Mouse (Mus musculus) layer of hippocampus, adult 9-11 months (tissue): Measurements from ENCODE around the gene Wdr4.
"Not testable (repeated sequence)": the region's sequence is repeated elsewhere in the genome, so short reads cannot be mapped to it uniquely, and the experiment has no call there.

Source experiments
- DNase-seq: peaks from one replicate; pipeline ENCODE4 v3.0.0; 2022

Gene Wdr4

DNA sequence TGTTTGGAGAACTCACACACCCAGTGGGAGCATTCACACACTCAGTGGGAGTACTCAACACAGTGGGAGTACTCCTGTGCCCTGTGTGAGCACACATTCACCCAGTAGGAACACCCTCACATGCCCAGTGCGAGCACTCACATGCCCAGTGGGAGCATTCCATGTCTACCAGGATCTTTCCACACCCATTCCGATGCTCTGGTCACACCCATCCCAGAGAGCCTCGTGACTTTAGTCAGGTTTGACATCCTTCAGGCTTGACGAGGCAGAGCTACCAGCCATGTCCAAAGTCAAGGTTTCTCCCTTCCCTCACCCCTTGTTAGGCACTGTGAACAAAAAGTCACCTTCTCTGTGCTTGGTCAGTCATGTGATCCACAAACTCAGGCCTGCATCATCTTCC, 15.6 kb upstream of the Wdr4 start:
- DNase-seq, result no peak

DNA sequence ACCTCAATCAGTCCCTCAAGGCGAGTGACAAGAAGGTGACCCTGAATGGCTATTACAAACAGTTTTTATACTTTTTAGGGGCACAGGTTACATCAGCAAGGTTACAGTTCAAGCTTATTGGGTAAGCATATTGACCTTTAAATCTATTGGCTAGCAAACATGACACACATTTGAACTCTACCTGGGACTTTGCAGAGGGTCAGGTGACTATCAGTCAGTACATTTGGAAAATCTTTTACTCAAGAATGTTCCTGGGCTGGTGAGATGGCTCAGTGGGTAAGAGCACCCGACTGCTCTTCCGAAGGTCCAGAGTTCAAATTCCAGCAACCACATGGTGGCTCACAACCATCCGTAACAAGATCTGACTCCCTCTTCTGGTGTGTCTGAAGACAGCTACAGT, 12.6 kb upstream of the Wdr4 start:
- DNase-seq, result not testable (repeated sequence)

- DNase-seq, result no peak
These were observed 11.8 kb upstream of the Wdr4 start for GRCm38 (mm10) chr17:31531441-31532158.

- no peak for DNase-seq
These were observed 9.5 kb upstream of the Wdr4 start for GRCm38 (mm10) chr17:31529314-31529713.

DNA sequence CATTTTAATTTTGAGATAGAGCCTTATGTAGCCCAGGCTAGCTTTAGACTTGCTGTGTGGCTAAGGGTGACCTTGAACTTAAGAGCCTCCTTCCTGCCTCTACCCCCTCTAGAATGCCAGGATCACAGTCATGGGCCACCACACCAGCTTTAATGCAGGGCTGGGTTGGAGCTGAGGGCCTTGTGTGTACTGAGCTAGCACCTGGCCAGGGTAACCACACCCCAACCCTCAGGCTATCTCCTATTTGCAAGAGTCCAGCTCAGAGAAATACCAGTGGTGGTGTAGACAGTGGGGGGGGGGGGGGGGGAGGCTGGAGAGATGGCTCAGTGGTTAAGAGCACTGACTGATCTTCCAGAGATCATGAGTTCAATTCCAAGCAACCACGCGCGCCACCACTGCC, 6.0 kb upstream of the Wdr4 start:
- DNase-seq, result no peak

DNA sequence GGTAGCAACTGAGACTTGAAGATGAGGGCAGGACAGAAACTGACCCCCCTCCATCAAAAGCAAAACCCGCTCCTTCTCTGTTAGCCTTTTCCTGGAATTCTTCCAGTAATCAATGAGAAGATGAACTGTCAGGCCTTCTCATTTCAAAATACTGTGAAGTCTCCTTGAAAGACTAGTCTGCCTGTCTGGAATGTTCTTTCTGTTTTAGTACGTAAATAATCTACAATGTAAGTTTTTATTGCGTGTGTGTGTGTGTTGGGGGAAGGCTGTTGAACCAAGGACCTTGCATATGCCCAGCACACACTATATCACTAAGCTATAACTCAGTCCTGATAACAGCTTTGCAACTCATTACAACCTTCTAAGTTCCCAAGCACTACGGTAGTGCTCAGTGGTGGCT, 5.3 kb upstream of the Wdr4 start:
- no peak for DNase-seq

GRCm38 (mm10) chr17:31521948-31522347, 2.2 kb upstream of the Wdr4 start:
- no peak for DNase-seq

GRCm38 (mm10) chr17:31520895-31521294, 1.1 kb upstream of the Wdr4 start:
- DNase-seq, result peak; percentile 41

DNA sequence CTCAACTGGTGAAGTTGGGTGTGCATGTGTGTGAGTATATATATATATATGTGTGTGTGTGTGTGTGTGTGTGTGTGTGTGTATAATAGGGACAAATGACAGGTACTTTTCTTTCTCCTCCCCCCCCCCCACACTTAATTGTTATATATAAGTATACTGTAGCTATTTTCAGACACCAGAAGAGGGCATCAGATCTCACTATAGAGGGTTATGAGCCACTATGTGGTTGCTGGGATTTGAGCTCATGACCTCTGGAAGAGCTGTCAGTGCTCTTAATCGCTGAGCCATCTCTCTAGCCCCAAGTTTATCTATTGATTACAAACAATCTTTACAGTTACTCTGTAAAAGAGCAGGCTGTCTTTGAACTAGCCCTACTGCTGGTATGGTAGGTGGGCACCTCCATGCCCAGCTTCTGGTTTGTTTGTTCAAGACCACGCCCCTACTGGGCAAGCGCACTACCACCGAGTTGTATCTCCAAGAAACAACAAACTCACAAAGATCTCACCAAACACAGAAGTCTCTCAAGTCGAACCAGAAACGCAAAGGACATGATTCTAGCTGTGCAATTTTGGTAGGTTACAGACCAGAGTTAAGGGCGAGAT, 335 bp downstream of the Wdr4 start:
- no peak for DNase-seq

GRCm38 (mm10) chr17:31514696-31515095, 5.1 kb downstream of the Wdr4 start:
- DNase-seq, result no peak

DNA sequence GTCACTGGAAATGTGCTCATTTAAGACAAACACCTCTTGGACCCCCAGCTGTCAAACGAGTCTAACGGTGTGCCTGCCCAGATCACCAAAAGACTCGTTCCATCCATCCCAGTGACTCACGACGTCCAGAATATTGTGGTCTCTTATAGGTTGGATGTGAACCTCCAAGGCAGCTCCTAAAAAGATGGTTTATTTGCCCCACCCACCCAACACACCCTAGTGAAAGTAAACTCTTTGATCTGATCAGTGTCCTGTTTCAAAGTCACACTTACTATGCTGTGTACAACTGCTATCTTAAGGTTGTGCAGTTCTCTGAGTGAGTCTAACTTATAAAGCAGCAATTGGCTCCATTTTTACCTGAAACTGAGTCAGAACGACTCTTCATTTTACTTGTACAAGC, 7.2 kb downstream of the Wdr4 start:
- DNase-seq, result no peak

- DNase-seq, result peak; percentile 89
These were observed 7.8 kb downstream of the Wdr4 start for GRCm38 (mm10) chr17:31511792-31512495.

- DNase-seq, result no peak
These were observed 8.8 kb downstream of the Wdr4 start for GRCm38 (mm10) chr17:31510944-31511343.

DNA sequence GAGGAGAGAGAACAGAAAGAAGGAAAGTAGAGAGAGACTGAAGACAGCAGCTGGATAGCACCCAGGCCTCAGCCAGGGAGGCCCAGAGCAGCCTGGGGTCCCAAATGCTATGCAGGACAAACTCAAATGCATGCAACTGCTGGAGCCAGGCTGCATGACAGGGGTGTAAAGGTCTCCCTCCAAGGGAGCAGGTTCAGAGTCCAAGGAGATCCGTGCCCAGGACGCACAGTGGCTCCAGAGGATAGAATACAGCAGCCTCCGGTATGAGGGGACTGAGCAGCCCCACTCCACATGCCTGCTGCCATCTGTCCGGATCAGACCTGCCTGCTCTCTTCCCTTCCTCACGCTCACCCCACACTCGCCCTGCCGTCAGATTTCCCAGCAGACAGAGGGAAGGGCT, 13.5 kb downstream of the Wdr4 start:
- no peak for DNase-seq

DNA sequence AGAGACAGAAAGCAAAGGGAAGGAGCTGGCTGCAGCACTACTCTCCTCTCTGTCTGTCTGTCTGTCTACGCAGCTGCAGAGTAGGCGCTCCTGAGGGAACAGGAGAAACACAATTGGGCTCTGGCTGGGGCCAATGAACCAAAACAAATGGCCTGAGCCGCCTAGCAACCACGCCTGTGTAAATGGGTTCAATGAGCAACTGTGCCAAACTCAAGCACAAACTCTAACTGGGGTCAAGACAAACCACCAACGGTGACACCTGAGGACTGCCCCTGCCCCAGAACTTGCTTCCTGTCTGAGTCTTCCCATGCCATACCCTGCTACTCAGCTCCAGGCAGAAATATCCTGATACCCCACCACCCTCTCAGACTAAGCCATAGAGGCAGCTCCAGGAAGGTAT, 14.8 kb downstream of the Wdr4 start:
- DNase-seq, result no peak

DNA sequence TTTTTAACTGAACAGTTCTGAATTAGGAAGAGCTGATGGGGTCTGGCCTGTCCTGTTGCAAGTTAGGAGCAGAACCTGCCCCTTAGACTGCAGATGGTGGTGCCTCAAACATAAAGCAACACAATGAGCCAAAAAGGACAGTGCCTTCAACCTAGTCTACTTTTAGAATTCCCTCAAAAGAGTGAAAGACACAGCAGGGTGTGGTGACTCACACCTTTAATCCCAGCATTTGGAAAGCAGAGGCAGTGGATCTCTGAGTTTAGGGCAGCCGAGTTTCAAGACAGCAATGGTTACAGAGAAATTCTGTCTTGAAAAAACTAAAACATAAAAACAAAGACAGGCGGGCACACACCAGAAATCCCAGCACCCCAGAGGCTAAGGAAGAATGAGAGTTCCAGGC, 15.8 kb downstream of the Wdr4 start:
- DNase-seq, result no peak

GRCm38 (mm10) chr17:31503337-31503736, 16.4 kb downstream of the Wdr4 start:
- no peak for DNase-seq

GRCm38 (mm10) chr17:31502261-31502927, 17.4 kb downstream of the Wdr4 start:
- no peak for DNase-seq

GRCm38 (mm10) chr17:31500908-31501307, 18.9 kb downstream of the Wdr4 start:
- no peak for DNase-seq

DNA sequence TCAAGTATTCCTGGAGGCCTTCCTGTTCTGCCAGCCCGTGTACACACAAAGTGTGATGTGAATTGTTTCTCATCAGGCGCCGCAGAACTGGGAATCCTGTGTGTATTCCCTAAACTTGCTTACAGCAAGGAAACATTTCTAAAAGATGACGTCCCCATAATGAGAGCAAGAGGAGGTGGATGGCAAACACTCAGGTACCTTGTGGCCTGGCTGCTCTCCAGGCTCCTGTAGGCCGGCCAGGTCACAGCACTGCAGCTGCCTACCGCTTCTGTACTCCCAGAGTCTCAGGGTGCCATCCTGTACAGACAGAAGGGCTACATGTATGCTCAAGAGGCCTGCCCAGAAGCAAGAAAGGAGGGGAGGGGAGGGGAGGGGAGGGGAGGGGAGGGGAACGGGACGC, 19.4 kb downstream of the Wdr4 start:
- DNase-seq, result no peak

DNA sequence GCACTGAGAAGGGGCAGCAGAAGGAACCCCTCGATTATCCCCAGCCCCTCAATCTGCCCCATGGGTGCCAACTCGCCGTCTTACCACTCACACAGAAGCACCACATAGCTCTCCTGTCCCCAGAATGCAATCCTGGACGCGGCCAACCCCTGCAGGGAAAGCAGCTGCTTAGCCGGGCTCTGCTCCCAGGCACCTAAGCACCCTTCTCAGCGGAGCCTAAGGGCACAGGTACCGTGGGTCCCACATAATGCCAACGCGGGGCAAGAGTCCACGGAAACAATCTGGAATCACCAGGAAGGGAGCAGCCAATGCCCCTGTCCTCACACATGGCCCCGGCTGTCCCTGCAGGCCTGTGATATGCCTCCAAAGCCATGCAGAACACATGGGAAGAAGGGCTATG, 20.1 kb downstream of the Wdr4 start:
- DNase-seq, result no peak

GRCm38 (mm10) chr17:31497726-31498125, 22.1 kb downstream of the Wdr4 start:
- no peak for DNase-seq

- DNase-seq, result no peak
These were observed 24.8 kb downstream of the Wdr4 start for GRCm38 (mm10) chr17:31494989-31495388.

- peak; percentile 77 for DNase-seq
These were observed 27.4 kb downstream of the Wdr4 start for GRCm38 (mm10) chr17:31492416-31492815.
